ENCODE assay signal across 9 mouse cellular contexts in genomic region chr10:42734546-42735060, GRCm38 (mm10). TPM values are rescaled to one million over a fixed set of nuclear protein-coding genes. Genes with fewer than 3 reads are reported as not detected.
DNase-seq lines count a peak whose midpoint lies in the region; ATAC-seq and TF ChIP-seq lines count a peak whose summit lies in the region.
"Had no signal": no experiment of that assay in that cellular context is flagged by ENCODE, and none has a peak within 500 bp of the region (broad histone marks: within the 10 kb centered on the region; RNA-seq: fewer than 3 reads in every experiment).

No protein-coding gene starts in this region.

- dilution Hi-C loops in CH12.LX (cut with MboI; ENCODE audit: extremely low pct_ligation_motif_present, extremely low pct_unique_long_range_greater_than_20kb, low sequenced_read_pairs): no loop called here

- WGBS in heart, adult 2 months: 51% methylated on average over 5 of the region's 5 CpGs

- peak; percentile 72 for TF ChIP-seq RAD21 in CH12.LX (IDR thresholded peaks at IDR 0.05; ENCODE audit: low read depth, low read length)

- H3K79me2 ChIP-seq in heart, adult 2 months (replicated peaks; ENCODE audit: control insufficient read depth, insufficient read depth, low read length): no peaks in the 10 kb centered on the region
- no peaks in the 10 kb centered on the region for H3K79me2 ChIP-seq in CH12.LX (replicated peaks; ENCODE audit: control insufficient read depth, extremely low read depth, insufficient read depth, poor library complexity, severe bottlenecking)

- TF ChIP-seq POLR2A in heart, adult 2 months (IDR thresholded peaks at IDR 0.05; ENCODE audit: insufficient read depth, low read depth, low read length): no peak
- TF ChIP-seq POLR2A in CH12.LX (IDR thresholded peaks at IDR 0.05; ENCODE audit: low read depth, low read length): no peak

- no peak for ATAC-seq in megakaryocyte, adult 5-6 weeks (ENCODE audit: poor library complexity, severe bottlenecking)

- no peak for TF ChIP-seq EP300 in heart, adult 2 months (IDR thresholded peaks at IDR 0.05; ENCODE audit: insufficient read depth, low read depth, low read length)
- TF ChIP-seq EP300 in CH12.LX (IDR thresholded peaks at IDR 0.05; ENCODE audit: low read length): no peak

- no peaks in the 10 kb centered on the region for H3K9me3 ChIP-seq in CH12.LX (replicated peaks; ENCODE audit: low read length)

- no peak for DNase-seq in heart, adult 2 months
- DNase-seq in heart, postnatal 25 days (ENCODE audit: low spot score): no peak
- DNase-seq in CH12.LX (ENCODE audit: extremely low read depth): peak; percentile 17
- peak; percentile 64 for DNase-seq in adrenal gland, postnatal 10 days
- peak; percentile 76 for DNase-seq in kidney, adult 9 months
- DNase-seq in lung, postnatal 25 days (ENCODE audit: low spot score): peak; percentile 14
- DNase-seq in neural tube, embryonic 10.5 days (ENCODE audit: extremely low spot score, low spot score): no peak

- H3K27me3 ChIP-seq in heart, adult 2 months (ENCODE audit: control insufficient read depth, insufficient read depth, low read length): no peaks in the 10 kb centered on the region
- no peaks in the 10 kb centered on the region for H3K27me3 ChIP-seq in CH12.LX (replicated peaks)

- no peak overlapping the region for H3K4me2 ChIP-seq in CH12.LX (ENCODE audit: insufficient read depth, low read depth, poor library complexity, severe bottlenecking)

- H3K36me3 ChIP-seq in heart, adult 2 months (ENCODE audit: control insufficient read depth, insufficient read depth, low read length): no peaks in the 10 kb centered on the region
- H3K36me3 ChIP-seq in CH12.LX (replicated peaks in 1 of 2; ENCODE audit: control insufficient read depth in 1 of 2, insufficient read depth in 1 of 2, low read length in 1 of 2): no peaks in the 10 kb centered on the region

- TF ChIP-seq CTCF in heart, adult 2 months (IDR thresholded peaks at IDR 0.05): peak; percentile 60
- peak in 1 of 2 experiments; percentile 66; a peak in 2 of 4 replicates for TF ChIP-seq CTCF in CH12.LX (conservative IDR thresholded peaks at IDR 0.05 in 1 of 2, IDR thresholded peaks at IDR 0.05 in 1 of 2; ENCODE audit: low read depth in 2 of 2, low read length in 2 of 2)

- intact Hi-C loops in heart, adult 2 months (cut with DNase I): loop anchor here (2.0 kb wide), 1 partner anchor 426 kb away; no protein-coding TSS in a partner anchor
- intact Hi-C loops in heart, postnatal 25 days (cut with DNase I): loop anchor here (2.0 kb wide), 1 partner anchor 426 kb away; no protein-coding TSS in a partner anchor

- H3K4me1 ChIP-seq in heart, adult 2 months (ENCODE audit: control insufficient read depth, insufficient read depth, low read length): no peaks in the 10 kb centered on the region
- 0 out of 4 replicates have a peak, but pooled peaks cover 0 to 2% of the 10 kb centered on the region in 2 experiments for H3K4me1 ChIP-seq in CH12.LX (ENCODE audit: control insufficient read depth in 1 of 2, insufficient read depth in 2 of 2)

- H3K9ac ChIP-seq in heart, adult 2 months (ENCODE audit: low read depth, low read length): no peak overlapping the region
- no peak overlapping the region for H3K9ac ChIP-seq in CH12.LX (ENCODE audit: insufficient read depth, low read depth)

- no peak overlapping the region for H3K27ac ChIP-seq in heart, adult 2 months
- no peak overlapping the region for H3K27ac ChIP-seq in CH12.LX (ENCODE audit: insufficient read depth, low read depth)
- H3K27ac ChIP-seq: macrophage had no signal

- no peak overlapping the region for H3K4me3 ChIP-seq in heart, adult 2 months
- H3K4me3 ChIP-seq in CH12.LX (replicated peaks in 1 of 3; ENCODE audit: low read depth in 2 of 3, low read length in 2 of 3, poor library complexity in 1 of 3): no peak overlapping the region

- in situ Hi-C loops in CH12.LX (cut with MboI; ENCODE audit: low pct_ligation_motif_present, low pct_unique_long_range_greater_than_20kb, low sequenced_read_pairs): loop anchor here (10.0 kb wide), 1 partner anchor 430 kb away; no protein-coding TSS in a partner anchor

TF ChIP-seq in CH12.LX, 34 proteins besides CTCF, POLR2A, EP300 and RAD21:
- TF ChIP-seq HCFC1 (IDR thresholded peaks at IDR 0.05; ENCODE audit: low read depth, low read length) (no peak), SMC3 (IDR thresholded peaks at IDR 0.05; ENCODE audit: low read depth, low read length) (peak; percentile 50)

RNA-seq across cellular contexts. Expression of gene Sec63, which starts 26.7 kb away (rescaled TPM):
- total RNA-seq in heart, adult 2 months (2021): 10 to 100 TPM; 30.0 to 37.6 TPM
- polyA plus RNA-seq in heart, adult 2 months (2012; rRNA removed): 6.0 and 11.8 TPM in 2 replicates
- 10 to 100 TPM; 20.6 to 22.3 TPM for total RNA-seq in heart, postnatal 25 days (2021)
- total RNA-seq in CH12.LX (2012; rRNA removed) (26.2 and 31.5 TPM in 2 replicates), CH12.LX (2014; rRNA removed) (20.5 and 23.2 TPM in 2 replicates)
- polyA plus RNA-seq in CH12.LX (2012; ENCODE audit: insufficient read length, low read depth): 73.4 and 74.9 TPM in 2 replicates
- total RNA-seq in adrenal gland, postnatal 10 days (2021): 10 to 100 TPM; 40.8 to 45.6 TPM
- 24.7 and 26.5 TPM in 2 replicates for total RNA-seq in megakaryocyte, adult 5-6 weeks (2015)
- total RNA-seq in megakaryocyte, adult 5-6 weeks (2017): 45.2 and 48.1 TPM in 2 replicates

Comparison
In these comparisons a context has a peak if more than half of its experiments do, and no peak if none do; other contexts are left out.
1. DNase-seq: peak in CH12.LX (single experiment), adrenal gland, postnatal 10 days (single experiment), kidney, adult 9 months (single experiment) and lung, postnatal 25 days (single experiment); none in heart, adult 2 months (0 of 2), heart, postnatal 25 days (single experiment) and neural tube, embryonic 10.5 days (single experiment).